Mouse (Mus musculus): ENCODE data around the gene AI837181.
A peak's percentile ranks its signal among the peaks of the same experiment; 100 is the strongest.
"Not testable (repeated sequence)": the region's sequence is repeated elsewhere in the genome, so short reads cannot be mapped to it uniquely, and the experiment has no call there.

Gene AI837181

DNA sequence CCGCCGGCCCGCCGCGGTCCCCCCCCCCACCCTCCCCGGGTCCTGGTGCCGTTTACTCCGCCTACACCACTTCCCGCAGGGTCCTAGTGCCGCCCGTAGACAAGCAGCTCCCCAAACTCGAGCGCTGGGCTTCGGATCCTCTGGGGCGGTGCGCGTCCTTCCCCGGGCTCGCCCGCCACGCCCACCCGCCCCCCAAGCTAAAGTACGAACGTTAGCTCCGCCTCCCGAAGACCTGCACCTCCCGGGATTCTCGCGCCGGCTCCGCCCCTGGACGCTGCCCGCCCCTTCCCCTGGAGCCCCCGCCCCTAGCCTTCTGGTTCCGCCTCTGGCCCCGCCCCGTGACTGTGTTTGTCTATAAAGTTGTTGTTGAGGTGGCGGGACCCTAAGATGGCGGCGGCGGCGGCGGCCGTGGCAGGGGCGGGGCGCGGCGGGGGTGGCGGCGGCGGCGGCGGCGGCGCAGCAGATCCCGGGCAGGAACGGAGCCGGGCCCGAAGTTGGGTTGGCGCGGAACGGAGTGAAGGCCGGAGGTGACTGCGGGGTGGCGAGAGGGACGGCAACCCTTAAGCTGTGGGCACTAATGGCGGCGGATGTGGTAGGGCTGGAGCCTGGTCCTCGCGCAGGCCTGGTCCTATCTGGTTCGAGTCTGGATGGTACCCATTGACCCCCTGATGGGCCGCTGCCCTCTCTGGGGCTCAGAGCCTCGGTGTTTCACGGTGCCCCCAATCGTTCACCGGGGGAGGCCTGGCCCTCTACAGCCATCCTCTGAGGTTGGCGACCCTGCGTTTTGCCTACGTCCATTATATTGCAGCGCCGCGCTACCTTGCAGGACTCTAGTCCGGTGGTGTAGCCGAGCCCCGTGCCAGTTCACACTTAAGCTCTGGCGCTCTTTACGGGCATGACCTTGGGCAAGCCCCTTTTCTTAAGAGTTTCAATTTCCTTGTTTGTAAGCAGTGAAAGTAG, at the start of gene AI837181, which contains the start of gene Drap1:
Gene AI837181 (plus strand): TSS at position 363 of the 960 bp plus-strand sequence.
Gene Drap1 (minus strand): TSS at position 198 of the 960 bp plus-strand sequence.
- peak; percentile 95 for DNase-seq

GRCm38 (mm10) chr19:5377446-5377845, 47.5 kb upstream of the AI837181 start:
- DNase-seq, result peak; percentile 86

GRCm38 (mm10) chr19:5383326-5383725, 41.6 kb upstream of the AI837181 start:
- DNase-seq, result no peak

GRCm38 (mm10) chr19:5384715-5385114, 40.2 kb upstream of the AI837181 start:
- no peak for DNase-seq

DNA sequence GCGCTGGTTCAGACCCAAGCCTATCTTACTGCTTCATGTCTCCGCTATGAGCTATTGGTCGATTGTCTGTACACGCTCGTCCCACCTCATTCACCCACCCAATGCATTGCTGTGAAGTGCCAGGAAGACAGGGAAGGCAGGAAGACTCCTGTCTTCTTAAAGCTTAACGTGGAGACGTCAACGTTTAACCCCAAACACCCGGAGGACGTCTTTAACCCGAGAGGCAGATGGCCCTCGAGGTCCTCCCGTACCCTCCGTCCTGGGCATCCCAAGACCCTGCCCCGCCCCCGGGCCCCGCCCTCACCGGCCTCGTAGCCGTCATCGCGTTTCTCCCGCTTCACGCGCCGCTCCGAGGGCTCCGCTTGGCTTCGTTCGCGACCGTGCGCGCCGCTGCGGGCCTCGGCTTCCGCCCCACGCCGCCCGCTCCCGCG, 36.9 kb upstream of the AI837181 start:
- DNase-seq, result no peak

- DNase-seq, result peak; percentile 97
Observed at GRCm38 (mm10) chr19:5388588-5389242, 36.2 kb upstream of the AI837181 start, which contains the start of gene Sart1. Gene Sart1 (minus strand): TSS chr19:5388703.

DNA sequence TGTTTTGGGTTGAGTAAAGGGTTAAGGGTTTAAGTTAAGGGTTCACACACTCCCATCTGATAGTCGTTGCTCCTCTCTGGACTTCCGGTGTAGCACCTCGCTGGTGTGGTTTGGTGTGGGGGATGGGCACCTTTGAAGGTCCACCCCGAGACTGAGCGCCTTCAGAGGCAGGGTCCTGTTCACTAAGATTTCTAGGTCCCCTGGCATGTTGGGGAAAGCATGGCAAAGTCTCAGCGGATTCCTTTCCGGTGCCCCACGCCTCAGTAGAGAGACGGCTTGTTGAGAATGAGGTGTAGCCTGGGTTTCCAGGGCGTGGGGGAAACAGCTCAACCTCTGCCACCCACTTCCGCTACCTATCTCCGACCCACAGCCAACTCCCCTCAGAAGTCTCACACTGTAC, 35.3 kb upstream of the AI837181 start:
- DNase-seq, result no peak

GRCm38 (mm10) chr19:5390416-5390815, 34.5 kb upstream of the AI837181 start:
- DNase-seq, result no peak

- DNase-seq, result no peak
Observed at GRCm38 (mm10) chr19:5392892-5393291, 32.1 kb upstream of the AI837181 start.

DNA sequence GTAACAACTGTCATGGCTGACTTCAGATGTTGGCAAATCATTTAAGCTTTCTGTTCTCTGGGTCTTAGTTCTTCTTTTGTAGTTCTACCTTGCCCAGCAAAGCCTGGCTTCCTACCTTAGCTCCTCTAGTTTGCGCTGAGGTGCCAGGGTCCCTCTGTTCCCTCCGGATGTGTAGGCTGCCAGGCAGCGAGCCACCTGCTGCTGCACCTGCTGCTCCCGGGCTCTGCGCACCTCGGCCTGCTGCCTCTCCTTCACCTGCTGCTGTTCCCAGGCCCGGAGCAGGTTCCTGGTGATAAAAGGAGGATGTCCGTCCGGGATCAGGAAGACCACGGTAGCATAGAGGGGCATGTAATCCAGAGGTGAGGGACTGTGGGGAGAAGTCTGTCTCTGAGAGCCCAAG, 30.8 kb upstream of the AI837181 start:
- no peak for DNase-seq

DNA sequence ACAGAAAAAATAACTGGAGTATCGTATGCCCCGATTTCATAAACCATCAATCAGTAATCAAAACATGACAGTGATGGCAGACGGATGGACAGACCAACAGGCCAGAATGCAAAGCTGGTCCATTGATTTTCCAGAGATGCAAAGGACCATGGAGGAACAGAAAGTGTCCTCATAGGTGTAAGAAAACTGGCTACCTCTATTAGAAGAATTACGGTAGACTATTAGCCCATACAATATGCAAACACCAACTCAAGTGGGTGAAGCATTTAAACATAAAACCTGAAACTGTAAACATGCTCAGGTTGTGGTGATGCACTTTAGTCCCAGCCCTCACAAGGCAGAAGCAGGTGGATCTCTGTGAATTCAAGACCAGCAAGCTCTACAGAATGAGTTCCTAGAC, 29.6 kb upstream of the AI837181 start:
- no peak for DNase-seq

DNA sequence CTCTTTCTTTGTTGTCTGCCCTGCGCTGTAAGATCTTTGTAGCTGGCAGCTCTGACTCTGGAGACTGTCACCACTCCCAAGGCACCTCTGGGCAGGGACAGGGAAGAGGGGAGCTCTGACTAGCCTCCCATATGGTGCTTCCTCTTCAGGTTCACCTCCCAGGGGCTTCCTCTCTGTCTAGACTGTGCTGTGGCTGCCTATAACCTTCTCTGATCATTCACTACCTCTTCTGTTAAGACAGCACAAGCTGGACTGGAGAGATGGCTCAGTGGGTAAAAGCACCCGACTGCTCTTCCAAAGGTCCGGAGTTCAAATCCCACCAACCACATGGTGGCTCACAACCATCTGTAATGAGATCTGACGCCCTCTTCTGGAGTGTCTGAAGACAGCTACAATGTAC, 23.9 kb upstream of the AI837181 start:
- not testable (repeated sequence) for DNase-seq

DNA sequence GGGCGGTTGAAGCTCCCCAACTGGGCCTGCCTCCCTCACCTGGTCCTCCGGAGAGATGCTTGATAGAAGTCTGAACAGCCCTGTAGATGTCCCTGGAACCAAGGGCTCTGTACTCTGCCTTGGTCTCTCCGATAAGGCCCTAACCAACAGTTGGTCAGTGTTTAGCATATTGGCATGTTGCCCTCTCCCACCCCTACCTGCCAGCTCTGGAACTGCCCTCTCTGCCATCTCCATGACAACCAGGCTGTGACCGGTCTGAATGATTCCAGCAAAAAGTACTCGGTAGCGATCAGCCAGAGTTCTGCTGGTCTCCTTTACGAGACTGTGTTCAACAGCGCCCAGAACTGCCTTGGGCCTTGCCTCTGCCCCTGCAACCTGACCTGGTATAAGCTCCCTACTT, 22.7 kb upstream of the AI837181 start, which contains the start of gene Tsga10ip:
Gene Tsga10ip (minus strand): TSS at position 234 of the 400 bp plus-strand sequence.
- no peak for DNase-seq

- no peak for DNase-seq
Observed at GRCm38 (mm10) chr19:5405924-5406323, 19.0 kb upstream of the AI837181 start.

DNA sequence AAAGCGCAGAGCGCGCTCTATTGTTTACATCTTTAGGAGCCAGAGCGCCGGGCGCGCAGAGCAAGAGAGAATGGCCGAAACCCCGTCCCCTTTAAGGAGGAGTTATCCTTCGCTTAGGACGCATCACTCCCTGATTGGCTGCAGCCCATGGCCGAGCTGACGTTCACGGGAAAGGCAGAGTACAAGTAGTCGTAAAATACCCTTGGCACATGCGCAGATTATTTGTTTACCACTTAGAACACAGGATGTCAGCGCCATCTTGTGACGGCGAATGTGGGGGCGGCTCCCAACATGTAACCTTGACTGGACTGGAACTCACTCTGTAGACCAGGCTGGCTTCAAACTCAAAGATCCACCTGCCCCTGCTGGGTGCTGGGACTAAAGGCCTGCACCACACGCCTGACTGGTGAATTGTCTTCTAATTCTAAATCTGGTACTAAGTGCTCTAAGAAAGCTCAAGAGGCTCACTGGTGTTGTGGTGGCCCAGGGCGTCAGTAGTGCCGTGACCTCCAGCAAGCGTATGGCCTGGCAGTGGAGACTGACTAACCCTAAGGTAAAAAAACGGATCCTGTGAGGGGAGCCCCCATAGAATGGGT, 18.3 kb upstream of the AI837181 start:
- DNase-seq, result peak; percentile 71

- DNase-seq, result no peak
Observed at GRCm38 (mm10) chr19:5407133-5407532, 17.8 kb upstream of the AI837181 start.

DNA sequence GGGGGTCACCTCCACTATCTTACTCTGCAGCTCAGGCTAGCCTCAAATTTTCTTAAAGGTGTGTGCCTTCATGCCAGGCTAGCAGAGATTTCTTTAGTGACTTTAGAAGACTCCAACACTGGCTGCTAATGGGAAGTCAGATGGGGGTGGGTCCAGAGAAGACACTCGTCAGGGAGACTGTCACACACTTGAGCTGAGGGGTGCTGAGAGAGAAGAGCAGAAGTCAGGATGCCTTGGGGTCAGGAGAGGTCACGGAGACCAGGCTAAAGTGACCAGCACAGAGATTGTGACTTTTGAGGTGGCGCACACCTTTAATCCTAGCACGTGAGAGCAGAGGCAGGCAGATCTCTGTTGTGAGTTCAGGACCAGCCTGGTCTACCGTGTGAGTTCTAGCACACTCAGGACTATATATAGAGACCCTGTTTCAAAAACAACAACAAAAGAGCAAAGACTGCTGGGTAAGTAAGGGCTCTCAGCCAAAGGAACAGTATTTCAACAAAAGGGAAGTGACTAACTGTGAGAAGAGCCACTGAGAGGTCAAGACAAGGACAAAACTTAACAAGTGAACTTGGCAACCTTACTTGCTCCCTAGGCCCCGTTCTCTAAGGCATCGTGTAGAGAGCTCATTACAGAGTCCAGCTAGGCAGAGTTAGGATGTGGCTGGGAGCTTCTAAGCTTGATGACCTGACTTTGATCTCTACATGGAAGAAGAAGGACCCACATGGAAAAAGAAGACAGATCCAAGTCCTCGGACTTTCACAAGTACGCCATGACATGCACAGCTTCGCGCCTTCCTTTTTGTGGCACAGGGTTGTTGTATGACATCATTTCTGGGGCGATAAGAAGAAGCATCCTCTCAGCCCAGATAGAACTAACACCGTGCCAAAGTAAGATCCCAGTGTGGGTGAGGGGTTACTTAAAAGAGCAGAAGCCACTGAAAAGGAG, 16.6 kb upstream of the AI837181 start:
- DNase-seq, result peak; percentile 12

DNA sequence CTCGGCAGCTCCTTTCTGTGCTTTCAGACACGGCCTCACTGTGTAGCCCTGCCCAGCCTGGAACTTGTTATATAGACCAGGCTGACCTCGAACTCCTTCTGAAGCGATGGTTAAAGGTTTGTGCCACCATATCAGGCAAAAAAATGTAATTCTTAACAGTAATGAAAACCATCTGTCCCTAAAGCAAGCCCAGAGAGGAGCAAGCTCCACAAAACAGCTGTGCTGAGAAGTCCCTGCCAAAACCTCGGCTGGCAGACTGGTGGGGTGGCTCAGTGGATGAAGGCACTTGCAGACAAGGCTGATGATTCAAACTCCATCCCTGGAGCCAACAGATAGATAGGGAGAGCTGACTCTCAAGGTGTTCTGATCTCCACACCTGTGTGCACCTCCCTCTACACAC, 15.9 kb upstream of the AI837181 start:
- peak; percentile 38 for DNase-seq

GRCm38 (mm10) chr19:5410641-5411040, 14.3 kb upstream of the AI837181 start:
- no peak for DNase-seq

DNA sequence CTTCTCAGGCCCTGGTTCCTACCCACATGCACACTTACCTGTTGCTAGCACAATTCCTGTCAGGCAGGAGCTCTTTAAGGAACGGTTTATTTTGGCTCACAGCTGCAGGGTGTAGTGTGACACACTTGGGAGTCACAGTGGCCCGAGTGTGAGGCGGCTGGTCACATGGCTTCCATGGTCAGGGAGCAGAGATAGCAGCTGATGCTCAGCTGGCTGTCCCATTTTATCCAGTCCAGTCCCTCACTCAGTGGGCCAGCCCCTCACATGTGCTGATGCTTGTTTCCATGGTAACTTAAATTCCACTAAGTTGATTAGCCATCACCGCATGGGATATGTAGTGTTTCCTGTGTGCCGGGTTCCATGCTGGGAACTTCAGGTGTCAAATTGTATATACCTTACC, 13.0 kb upstream of the AI837181 start:
- no peak for DNase-seq

DNA sequence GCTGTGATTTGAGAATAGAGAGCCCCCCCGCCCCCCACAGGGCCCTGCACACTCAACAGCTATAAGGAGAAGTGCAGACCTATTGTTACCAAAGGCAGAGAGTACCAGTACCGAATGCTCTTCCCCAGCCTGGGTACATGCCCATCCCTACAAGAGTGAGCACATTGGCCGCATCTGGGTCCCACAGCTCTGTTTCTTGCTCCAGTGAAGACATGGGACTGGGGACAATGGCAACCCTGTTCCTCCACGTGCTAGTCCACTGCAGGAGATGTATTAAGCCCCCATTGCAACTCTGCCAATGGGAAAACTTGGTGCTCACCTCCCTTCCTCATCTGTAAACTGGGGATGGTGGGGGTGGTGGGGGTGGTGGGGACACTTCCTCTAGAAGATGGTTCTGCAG, 11.1 kb upstream of the AI837181 start:
- no peak for DNase-seq

- peak; percentile 47 for DNase-seq
Observed at GRCm38 (mm10) chr19:5414534-5414957, 10.4 kb upstream of the AI837181 start.

Measured in layer of hippocampus, adult 9-11 months (tissue).